Mouse (Mus musculus): ENCODE results near the gene Sap18b.
"Not testable (repeated sequence)": the region's sequence is repeated elsewhere in the genome, so short reads cannot be mapped to it uniquely, and the experiment has no call there.

Sap18b gene

GRCm38 (mm10) chr8:95825162-95825561 lies at the start of gene Sap18b:
TSS of gene Sap18b (plus strand) at chr8:95825346.
- DNase-seq = not testable (repeated sequence)

- no peak for DNase-seq
These were observed 44.1 kb upstream of the Sap18b start for GRCm38 (mm10) chr8:95781085-95781484.

- no peak for DNase-seq
These were observed 43.4 kb upstream of the Sap18b start for GRCm38 (mm10) chr8:95781775-95782174.

GRCm38 (mm10) chr8:95782628-95783027 lies 42.5 kb upstream of the Sap18b start:
- DNase-seq = no peak

- DNase-seq = no peak
These were observed 39.6 kb upstream of the Sap18b start for GRCm38 (mm10) chr8:95785591-95785990.

- not testable (repeated sequence) for DNase-seq
These were observed 29.6 kb upstream of the Sap18b start for GRCm38 (mm10) chr8:95795333-95796061.

GRCm38 (mm10) chr8:95799117-95799516 lies 26.0 kb upstream of the Sap18b start:
- DNase-seq = no peak

GRCm38 (mm10) chr8:95799891-95800290 lies 25.3 kb upstream of the Sap18b start:
- DNase-seq = no peak

- no peak for DNase-seq
These were observed 24.8 kb upstream of the Sap18b start for GRCm38 (mm10) chr8:95800353-95800752.

GRCm38 (mm10) chr8:95801476-95802064 lies 23.6 kb upstream of the Sap18b start:
- no peak for DNase-seq

- DNase-seq = no peak
These were observed 22.9 kb upstream of the Sap18b start for GRCm38 (mm10) chr8:95802231-95802630.

- no peak for DNase-seq
These were observed 19.7 kb upstream of the Sap18b start for GRCm38 (mm10) chr8:95805482-95805881.

GRCm38 (mm10) chr8:95806461-95807191 lies 18.5 kb upstream of the Sap18b start:
- peak in 1 of 2 experiments; percentile 14 for DNase-seq

- DNase-seq = peak; percentile 98
These were observed 17.8 kb upstream of the Sap18b start, which contains the start of gene Cnot1 for GRCm38 (mm10) chr8:95807331-95807843. TSS of gene Cnot1 (minus strand) at chr8:95807464.

GRCm38 (mm10) chr8:95807861-95808260 lies 17.3 kb upstream of the Sap18b start:
- DNase-seq = peak; percentile 95 to 96

GRCm38 (mm10) chr8:95808631-95809030 lies 16.5 kb upstream of the Sap18b start:
- DNase-seq = peak in 1 of 2 experiments; percentile 9

- no peak for DNase-seq
These were observed 16.0 kb upstream of the Sap18b start for GRCm38 (mm10) chr8:95809116-95809515.

GRCm38 (mm10) chr8:95810184-95810591 lies 15.0 kb upstream of the Sap18b start:
- no peak for DNase-seq

GRCm38 (mm10) chr8:95816044-95816708 lies 9.0 kb upstream of the Sap18b start:
- DNase-seq = no peak

- DNase-seq = no peak
These were observed 7.5 kb upstream of the Sap18b start for GRCm38 (mm10) chr8:95817597-95817996.

- no peak for DNase-seq
These were observed 6.9 kb upstream of the Sap18b start for GRCm38 (mm10) chr8:95818211-95818610.

GRCm38 (mm10) chr8:95821266-95821665 lies 3.9 kb upstream of the Sap18b start:
- DNase-seq = no peak

- DNase-seq = no peak
These were observed 3.0 kb upstream of the Sap18b start for GRCm38 (mm10) chr8:95822096-95822495.

Data from kidney, adult 8-10 months (tissue).